Mouse (Mus musculus) heart, adult 8-10 months (tissue): Measurements from ENCODE around the gene Glyr1. TPM values are rescaled to one million over a fixed set of nuclear protein-coding genes. Genes with fewer than 3 reads are reported as not detected.

ENCODE experiments used
- DNase-seq: peaks from one replicate; pipeline ENCODE4 v3.0.0; 2022; ENCODE audit warnings: low spot score
- total RNA-seq, 4 experiments: library from RNA; stranded (reverse); gene quantifications; 2 replicates each; pipeline ENCODE4 v1.2.4; 2022

Glyr1 gene
- total RNA-seq, 4 experiments from 2014 or later, result 42.2 to 45.5 (median 45.0) TPM

GRCm38 (mm10) chr16:5012036-5013005 lies 37.3 kb downstream of the Glyr1 start:
- no peak for DNase-seq

GRCm38 (mm10) chr16:5011285-5011684 lies 38.4 kb downstream of the Glyr1 start:
- DNase-seq, result no peak

- no peak for DNase-seq
Measured at GRCm38 (mm10) chr16:5010371-5010935, 39.2 kb downstream of the Glyr1 start.

GRCm38 (mm10) chr16:5008076-5008475 lies 41.6 kb downstream of the Glyr1 start:
- no peak for DNase-seq

- DNase-seq, result no peak
Measured at GRCm38 (mm10) chr16:5007492-5007891, 42.2 kb downstream of the Glyr1 start.

GRCm38 (mm10) chr16:5007067-5007466 lies 42.6 kb downstream of the Glyr1 start, which contains the start of gene Smim22:
Smim22 (plus strand) TSS chr16:5007288.
- no peak for DNase-seq

GRCm38 (mm10) chr16:5000611-5001010 lies 49.1 kb downstream of the Glyr1 start:
- no peak for DNase-seq

- no peak for DNase-seq
Measured at GRCm38 (mm10) chr16:4998984-4999383, 50.7 kb downstream of the Glyr1 start.

- peak; percentile 27 for DNase-seq
Measured at GRCm38 (mm10) chr16:4997553-4997952, 52.1 kb downstream of the Glyr1 start, which contains the start of gene Sept12. Sept12 (minus strand) TSS chr16:4997852.

GRCm38 (mm10) chr16:4993276-4993675 lies 56.4 kb downstream of the Glyr1 start:
- DNase-seq, result no peak

- no peak for DNase-seq
Measured at GRCm38 (mm10) chr16:4984717-4985116, 64.9 kb downstream of the Glyr1 start.

- no peak for DNase-seq
Measured at GRCm38 (mm10) chr16:4979755-4980380, 69.8 kb downstream of the Glyr1 start.

GRCm38 (mm10) chr16:4978275-4979051 lies 71.2 kb downstream of the Glyr1 start:
- DNase-seq, result no peak

GRCm38 (mm10) chr16:4976180-4976579 lies 73.5 kb downstream of the Glyr1 start:
- DNase-seq, result no peak

GRCm38 (mm10) chr16:4974521-4974920 lies 75.1 kb downstream of the Glyr1 start:
- DNase-seq, result no peak

GRCm38 (mm10) chr16:4971626-4972025 lies 78.0 kb downstream of the Glyr1 start:
- DNase-seq, result peak; percentile 28

GRCm38 (mm10) chr16:4969055-4969843 lies 80.4 kb downstream of the Glyr1 start:
- DNase-seq, result no peak

- DNase-seq, result no peak
Measured at GRCm38 (mm10) chr16:4968426-4968825, 81.2 kb downstream of the Glyr1 start.

GRCm38 (mm10) chr16:4965392-4966129 lies 84.1 kb downstream of the Glyr1 start:
- no peak for DNase-seq
